Mouse (Mus musculus) lung, postnatal 0 days (tissue): ENCODE results near the gene Ttc23l. TPM values are rescaled to one million over a fixed set of nuclear protein-coding genes. Genes with fewer than 3 reads are reported as not detected.

Experiments
- ATAC-seq: fragments of 200-750 bp; cut with Nextera tagmentation; 2 replicates; pipeline ENCODE4 v1.8.0; 2017; ENCODE audit warnings: moderate library complexity
- DNase-seq: peaks from one replicate; pipeline ENCODE4 v3.0.0-alpha.2; 2016; ENCODE audit warnings: low spot score
- H3K27ac ChIP-seq: fragments of 300-500 bp; sonication (generic); 2 replicates; pipeline ENCODE4 v1.5.1; 2014; ENCODE audit warnings: antibody characterized with exemption, mild to moderate bottlenecking, low read length, mixed read lengths
- H3K27me3 ChIP-seq: fragments of 300-500 bp; sonication (generic); replicated peaks from 2 replicates; pipeline ENCODE4 v1.6.1; 2014; ENCODE audit warnings: low read length, mixed read lengths; ENCODE audit not compliant: insufficient read depth
- H3K36me3 ChIP-seq: fragments of 300-500 bp; sonication (generic); 2 replicates; pipeline ENCODE4 v1.6.1; 2014; ENCODE audit warnings: low read length, mixed read lengths; ENCODE audit not compliant: insufficient read depth
- H3K4me1 ChIP-seq: fragments of 300-500 bp; sonication (generic); 2 replicates; pipeline ENCODE4 v1.6.1; 2014; ENCODE audit warnings: antibody characterized with exemption, low read depth, low read length, mixed read lengths; ENCODE audit not compliant: insufficient read depth
- H3K4me2 ChIP-seq: fragments of 300-500 bp; sonication (generic); replicated peaks from 2 replicates; pipeline ENCODE4 v1.6.1; 2014; ENCODE audit warnings: low read depth, mild to moderate bottlenecking, low read length, moderate library complexity, mixed read lengths
- H3K4me3 ChIP-seq: fragments of 300-500 bp; sonication (generic); 2 replicates; pipeline ENCODE4 v1.5.1; 2014; ENCODE audit warnings: low read depth, low read length
- H3K9ac ChIP-seq: fragments of 300-500 bp; sonication (generic); replicated peaks from 2 replicates; pipeline ENCODE4 v1.6.1; 2014; ENCODE audit warnings: low read depth, mild to moderate bottlenecking
- H3K9me3 ChIP-seq: fragments of 300-500 bp; sonication (generic); 2 replicates; pipeline ENCODE4 v1.6.1; 2016; ENCODE audit warnings: low read length, mixed read lengths
- CTCF ChIP-seq: IDR thresholded peaks from 2 replicates; pipeline ENCODE4 v1.5.1; 2016; ENCODE audit warnings: antibody characterized with exemption, mild to moderate bottlenecking
- EP300 ChIP-seq: IDR thresholded peaks from 2 replicates; pipeline ENCODE4 v1.6.1; 2016; ENCODE audit warnings: antibody characterized with exemption, mild to moderate bottlenecking, control low read depth
- WGBS: fragments of 180-500 bp; shearing (Covaris S2); extraction: QIAGEN DNeasy Blood & Tissue Kit; methylation state at CpG from one replicate; pipeline ENCODE4 v1.1.7; 2014; 5-methylcytosine and 5-hydroxymethylcytosine counted together
- polyA plus RNA-seq: library from polyadenylated mRNA; unstranded; fragments of >200 nt; fragmentation: Nextera tagmentation; extraction: Ambion mirVana; gene quantifications from 2 replicates; pipeline ENCODE4 v1.2.1, GENCODE M21; 2015

Ttc23l gene
- polyA plus RNA-seq = not detected in 2 replicates

DNA sequence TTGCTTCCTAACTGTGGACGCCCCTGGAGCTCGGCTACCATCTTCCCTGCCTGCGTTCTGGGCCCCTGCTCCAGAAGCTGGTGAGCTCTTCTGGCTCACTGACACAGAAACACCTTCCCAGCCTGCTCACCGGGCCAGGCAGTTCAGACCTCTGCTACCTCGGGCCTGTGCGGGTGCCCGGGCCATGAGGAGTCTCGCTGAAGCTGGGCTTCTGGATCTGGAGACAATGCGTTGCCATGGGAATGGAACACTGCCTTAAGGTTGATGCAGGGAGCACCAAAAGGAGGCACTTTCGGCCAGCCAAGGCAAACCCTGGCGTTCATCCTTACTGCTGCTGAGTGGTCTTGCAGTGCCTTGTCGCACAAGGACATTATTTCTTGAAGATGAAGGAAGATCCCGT, at the start of gene Ttc23l:
Gene Ttc23l, minus strand, starts transcription at position 204 of the 400 bp plus-strand sequence.
- TF ChIP-seq EP300 = no peak
- TF ChIP-seq CTCF = no peak
- Histone ChIP-seq H3K4me3 (no peak within 1 kb of the TSS), H3K36me3 (no peaks in the 10 kb centered on the region), H3K27me3 (no peaks in the 10 kb centered on the region), H3K9me3 (no peaks in the 10 kb centered on the region), H3K4me1 (no peaks in the 10 kb centered on the region), H3K4me2 (no peak within 1 kb of the TSS), H3K9ac (no peak within 1 kb of the TSS), H3K27ac (no peak within 1 kb of the TSS)
- DNase-seq (no peak), ATAC-seq (no peak)
- WGBS = 88% methylated on average over 13 of the region's 13 CpGs

GRCm38 (mm10) chr15:10599413-10599812, 40.9 kb upstream of the Ttc23l start:
- H3K4me1 ChIP-seq = peaks cover 15% of the 10 kb centered on the region; the same call in 1 of the 2 replicates
- H3K36me3 ChIP-seq = 0 out of 2 replicates have a peak, but pooled peaks cover 9% of the 10 kb centered on the region
- TF ChIP-seq EP300 (no peak), CTCF (no peak)
- H3K4me2 ChIP-seq = peak overlapping the region; percentile 11; the same call in 1 of the 2 replicates
- H3K4me3 ChIP-seq = no peak overlapping the region
- no peak overlapping the region for H3K27ac ChIP-seq
- no peaks in the 10 kb centered on the region for H3K27me3 ChIP-seq
- DNase-seq (peak; percentile 79), ATAC-seq (peak; percentile 64)
- H3K9ac ChIP-seq = no peak overlapping the region
- no peaks in the 10 kb centered on the region for H3K9me3 ChIP-seq
- 43% methylated on average over 7 of the region's 7 CpGs for WGBS

DNA sequence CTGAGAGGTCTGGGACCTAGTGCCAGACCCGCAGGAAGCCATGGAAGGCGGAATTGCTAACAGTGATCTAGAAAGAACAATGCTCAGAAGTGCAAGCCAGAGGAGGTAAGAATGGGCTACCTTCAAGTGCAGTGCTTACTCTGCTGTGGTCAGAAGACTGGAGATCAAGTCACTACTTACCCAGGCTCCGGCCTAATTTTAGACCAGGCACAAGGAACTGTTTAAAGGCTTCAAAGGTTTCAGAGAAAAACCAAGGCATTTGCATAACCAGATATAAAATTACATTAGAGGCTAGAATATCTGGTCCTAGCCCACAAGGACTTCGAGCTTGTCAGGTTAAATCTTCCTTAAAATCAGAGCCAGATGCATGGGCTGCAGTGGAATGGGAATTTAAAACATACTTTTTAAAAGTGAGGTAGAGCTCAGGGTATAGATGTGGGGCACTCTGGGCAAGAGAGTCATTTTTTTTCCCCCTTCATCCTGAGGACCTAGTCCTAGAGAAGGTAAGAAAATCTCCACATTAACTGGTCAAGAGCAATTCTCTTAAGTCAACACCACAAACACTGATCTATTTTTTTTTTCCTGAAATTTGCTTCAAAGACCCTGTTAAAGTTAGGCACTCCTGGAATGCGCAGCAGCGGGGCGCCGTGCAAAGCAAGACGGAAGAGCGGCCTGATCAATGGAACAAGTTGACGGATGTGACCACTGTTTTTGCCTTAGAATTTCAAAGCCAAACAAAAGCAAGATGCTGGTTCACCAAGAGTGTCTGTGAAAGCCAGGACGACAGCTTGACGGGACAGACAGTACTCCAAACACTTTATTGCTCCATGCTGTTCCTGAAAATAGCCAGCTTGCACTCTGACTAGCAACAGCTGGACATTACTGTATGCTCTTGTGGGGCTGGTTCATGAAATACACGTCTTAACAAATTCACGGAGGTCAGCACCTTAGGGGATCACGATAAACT, 40.1 kb upstream of the Ttc23l start:
- no peak overlapping the region for H3K27ac ChIP-seq
- WGBS = 29% methylated on average over 16 of the region's 16 CpGs
- peak overlapping the region; percentile 11; the same call in 1 of the 2 replicates for H3K4me2 ChIP-seq
- H3K36me3 ChIP-seq = 0 out of 2 replicates have a peak, but pooled peaks cover 3% of the 10 kb centered on the region
- no peaks in the 10 kb centered on the region for H3K9me3 ChIP-seq
- TF ChIP-seq EP300 = peak; percentile 83
- no peak for TF ChIP-seq CTCF
- no peak overlapping the region for H3K9ac ChIP-seq
- no peak overlapping the region for H3K4me3 ChIP-seq
- ATAC-seq = peak; percentile 82
- DNase-seq = peak; percentile 87
- peaks cover 15% of the 10 kb centered on the region; the same call in 1 of the 2 replicates for H3K4me1 ChIP-seq
- H3K27me3 ChIP-seq = no peaks in the 10 kb centered on the region

GRCm38 (mm10) chr15:10596871-10597270, 38.4 kb upstream of the Ttc23l start:
- H3K4me3 ChIP-seq = no peak overlapping the region
- no peak overlapping the region for H3K4me2 ChIP-seq
- ATAC-seq (no peak), DNase-seq (no peak)
- WGBS = 83% methylated on average over 9 of the region's 9 CpGs
- no peaks in the 10 kb centered on the region for H3K27me3 ChIP-seq
- no peak for TF ChIP-seq EP300
- TF ChIP-seq CTCF = no peak
- no peaks in the 10 kb centered on the region for H3K9me3 ChIP-seq
- H3K36me3 ChIP-seq = 0 out of 2 replicates have a peak, but pooled peaks cover 3% of the 10 kb centered on the region
- H3K9ac ChIP-seq = no peak overlapping the region
- H3K27ac ChIP-seq = no peak overlapping the region
- H3K4me1 ChIP-seq = peaks cover 15% of the 10 kb centered on the region; the same call in 1 of the 2 replicates

- Histone ChIP-seq H3K4me3 (no peak overlapping the region), H3K27ac (no peak overlapping the region), H3K4me2 (no peak overlapping the region), H3K9ac (no peak overlapping the region), H3K4me1 (peaks cover 15% of the 10 kb centered on the region; the same call in 1 of the 2 replicates), H3K27me3 (no peaks in the 10 kb centered on the region), H3K9me3 (no peaks in the 10 kb centered on the region), H3K36me3 (0 out of 2 replicates have a peak, but pooled peaks cover 3% of the 10 kb centered on the region)
- ATAC-seq = no peak
- TF ChIP-seq CTCF = no peak
- no peak for TF ChIP-seq EP300
- DNase-seq = no peak
- 65% methylated on average over 5 of the region's 6 CpGs for WGBS
Observed at GRCm38 (mm10) chr15:10595408-10595807, 36.9 kb upstream of the Ttc23l start.

- Histone ChIP-seq H3K27me3 (no peaks in the 10 kb centered on the region), H3K4me2 (no peak overlapping the region), H3K9me3 (no peaks in the 10 kb centered on the region), H3K27ac (no peak overlapping the region), H3K4me3 (no peak overlapping the region), H3K4me1 (peaks cover 15% of the 10 kb centered on the region; the same call in 1 of the 2 replicates), H3K9ac (no peak overlapping the region), H3K36me3 (0 out of 2 replicates have a peak, but pooled peaks cover 3% of the 10 kb centered on the region)
- ATAC-seq = no peak
- no peak for DNase-seq
- TF ChIP-seq CTCF = no peak
- TF ChIP-seq EP300 = no peak
- WGBS = 85% methylated on average over 10 of the region's 10 CpGs
Observed at GRCm38 (mm10) chr15:10594910-10595309, 36.4 kb upstream of the Ttc23l start.
